Mouse (Mus musculus): ENCODE results near the gene Slc52a3. TPM values are rescaled to one million over a fixed set of nuclear protein-coding genes. Genes with fewer than 3 reads are reported as not detected.

Gene Slc52a3
- polyA plus RNA-seq, 1 experiment = 2.1 TPM

DNA sequence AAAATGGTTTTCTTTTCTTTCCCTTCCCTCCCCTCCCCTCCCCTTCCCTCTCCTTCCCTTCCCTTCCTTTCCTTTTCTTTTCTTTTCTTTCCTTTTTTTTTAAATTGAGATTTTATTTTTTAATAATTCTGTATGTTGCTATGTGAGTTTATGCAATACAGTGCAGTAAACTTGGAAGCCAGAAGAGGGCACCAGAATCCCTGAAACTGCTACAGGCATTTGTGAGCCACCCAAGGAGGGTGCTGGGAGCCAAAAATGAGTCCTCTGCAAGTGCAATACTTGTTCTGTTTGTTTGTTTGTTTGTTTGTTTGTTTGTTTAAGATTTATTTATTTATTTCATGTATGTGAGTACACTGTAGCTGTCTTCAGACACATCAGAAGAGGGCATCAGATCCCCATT, 25.7 kb downstream of the Slc52a3 start:
- Histone ChIP-seq H3K4me3 (ENCODE audit: extremely low read depth, insufficient read depth, insufficient read length) (no peak overlapping the region), H3K4me1 (ENCODE audit: control insufficient read depth, insufficient read depth, insufficient read length) (no peaks in the 10 kb centered on the region), H3K36me3 (ENCODE audit: control insufficient read depth, insufficient read depth, low read length) (no peaks in the 10 kb centered on the region), H3K27me3 (ENCODE audit: control insufficient read depth, insufficient read depth, low read length) (no peaks in the 10 kb centered on the region), H3K27ac (ENCODE audit: insufficient read depth, low read length) (no peak overlapping the region)
- no peak for TF ChIP-seq POLR2A (IDR thresholded peaks at IDR 0.05; ENCODE audit: low read depth, low read length)
- no peak for DNase-seq (ENCODE audit: low read depth in 1 of 2, low spot score in 2 of 2)

DNA sequence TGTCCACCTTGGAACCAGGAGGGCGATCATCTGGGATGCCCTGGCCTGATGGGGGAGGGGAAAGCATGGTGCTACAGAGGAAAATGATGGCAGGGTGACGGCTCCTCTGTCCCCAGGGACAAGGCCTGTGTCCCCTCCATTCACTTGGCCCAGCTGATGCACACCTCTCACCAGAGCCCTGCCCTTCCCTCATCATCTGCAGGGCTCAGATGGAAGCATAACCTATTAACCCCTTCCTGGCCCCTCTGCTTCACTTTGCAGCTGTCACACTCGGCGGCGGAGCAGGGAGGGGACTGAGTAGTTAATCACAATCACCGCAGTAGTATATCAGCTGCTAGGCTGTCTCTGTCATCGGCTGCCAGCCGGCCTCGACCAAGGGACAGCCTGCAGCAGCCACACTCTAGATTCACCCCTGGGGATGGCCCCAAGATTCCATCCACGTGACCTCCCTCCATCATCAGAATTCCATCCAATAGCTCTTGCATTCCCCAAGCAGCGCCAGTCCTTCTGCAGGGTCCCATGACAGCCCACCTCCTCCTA, 28.6 kb downstream of the Slc52a3 start:
- H3K27me3 ChIP-seq (ENCODE audit: control insufficient read depth, insufficient read depth, low read length) = peaks cover 3% of the 10 kb centered on the region; the same call in 1 of the 2 replicates
- TF ChIP-seq POLR2A (IDR thresholded peaks at IDR 0.05; ENCODE audit: low read depth, low read length) (no peak), CTCF (IDR thresholded peaks at IDR 0.05; ENCODE audit: extremely low read depth, insufficient read depth, insufficient read length, insufficient replicate concordance) (no peak)
- no peak overlapping the region for H3K4me3 ChIP-seq (ENCODE audit: extremely low read depth, insufficient read depth, insufficient read length)
- H3K27ac ChIP-seq (ENCODE audit: insufficient read depth, low read length) = no peak overlapping the region
- no peaks in the 10 kb centered on the region for H3K4me1 ChIP-seq (ENCODE audit: control insufficient read depth, insufficient read depth, insufficient read length)
- H3K36me3 ChIP-seq (ENCODE audit: control insufficient read depth, insufficient read depth, low read length) = no peaks in the 10 kb centered on the region
- DNase-seq (ENCODE audit: low read depth in 1 of 2, low spot score in 2 of 2) = no peak
- 68% methylated on average over 11 of the region's 11 CpGs for whole genome bisulfite sequencing

DNA sequence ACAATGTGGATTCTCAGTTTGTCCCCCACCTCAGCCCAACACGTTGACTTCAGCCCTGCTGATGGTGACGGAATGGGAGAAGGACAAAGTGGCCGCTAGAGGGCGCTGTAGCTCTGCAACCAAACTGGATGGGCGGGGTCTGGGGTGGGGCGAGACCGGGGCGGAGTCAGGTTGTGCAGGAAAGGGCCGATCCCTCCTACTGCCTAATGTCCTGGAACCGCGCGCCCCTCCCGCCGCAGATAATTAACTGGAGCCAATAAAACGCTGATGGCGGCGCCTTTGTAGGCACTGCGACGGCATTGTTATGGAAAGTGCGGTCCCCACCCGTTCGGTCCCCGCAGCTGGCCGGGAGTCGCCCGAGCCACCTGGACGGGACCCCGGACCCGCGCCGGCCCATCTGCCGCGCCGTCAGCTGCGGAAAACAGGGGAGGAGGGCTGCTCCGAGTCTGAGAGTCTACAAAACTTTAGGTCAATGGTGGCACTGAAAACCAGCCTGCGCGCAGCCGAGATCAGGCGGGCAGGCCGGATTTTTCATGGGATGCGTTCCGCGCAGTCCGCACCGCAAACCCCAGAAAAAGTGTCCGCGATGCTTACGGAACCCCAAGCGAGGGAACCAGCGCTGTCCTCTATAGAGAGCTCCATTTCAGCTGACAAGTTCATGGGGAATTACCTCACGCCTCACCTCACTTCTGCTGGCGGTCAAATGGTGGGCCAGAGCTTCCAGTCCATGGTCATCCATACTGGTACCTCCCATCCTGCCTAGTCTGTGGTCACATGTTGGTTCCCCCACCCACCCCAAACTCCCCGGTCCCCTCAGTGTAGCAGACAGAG, 33.2 kb downstream of the Slc52a3 start:
- H3K27me3 ChIP-seq (ENCODE audit: control insufficient read depth, insufficient read depth, low read length) = peaks cover 5% of the 10 kb centered on the region; the same call in 1 of the 2 replicates
- WGBS = 3% methylated on average over 54 of the region's 54 CpGs
- H3K4me1 ChIP-seq (ENCODE audit: control insufficient read depth, insufficient read depth, insufficient read length) = no peaks in the 10 kb centered on the region
- DNase-seq (ENCODE audit: low read depth in 1 of 2, low spot score in 2 of 2) = peak; percentile 70 to 75
- peak overlapping the region; percentile 67 for H3K4me3 ChIP-seq (ENCODE audit: extremely low read depth, insufficient read depth, insufficient read length)
- no peak overlapping the region for H3K27ac ChIP-seq (ENCODE audit: insufficient read depth, low read length)
- no peak for TF ChIP-seq POLR2A (IDR thresholded peaks at IDR 0.05; ENCODE audit: low read depth, low read length)
- TF ChIP-seq CTCF (IDR thresholded peaks at IDR 0.05; ENCODE audit: extremely low read depth, insufficient read depth, insufficient read length, insufficient replicate concordance) = peak; percentile 88
- no peaks in the 10 kb centered on the region for H3K36me3 ChIP-seq (ENCODE audit: control insufficient read depth, insufficient read depth, low read length)

DNA sequence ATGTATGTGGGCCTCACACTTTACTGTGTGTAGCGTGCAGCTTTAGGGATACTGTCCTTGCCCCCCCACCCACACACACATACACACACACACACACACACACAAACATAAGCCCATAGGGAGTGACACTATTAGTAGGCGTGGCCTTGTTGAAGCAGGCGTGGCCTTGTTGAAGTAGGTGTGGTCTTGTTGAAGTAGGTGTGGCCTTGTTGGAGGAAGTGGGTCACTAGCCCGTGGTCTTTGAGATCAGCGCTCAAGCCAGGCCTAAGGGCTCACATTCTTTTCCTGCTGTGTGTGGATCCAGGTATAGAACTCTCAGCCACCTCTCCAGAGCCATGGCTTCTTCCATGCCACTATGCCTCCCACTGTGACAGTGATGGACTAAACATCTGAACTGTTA, 34.7 kb downstream of the Slc52a3 start:
- WGBS = 69% methylated on average over 5 of the region's 5 CpGs
- Histone ChIP-seq H3K4me3 (ENCODE audit: extremely low read depth, insufficient read depth, insufficient read length) (no peak overlapping the region), H3K4me1 (ENCODE audit: control insufficient read depth, insufficient read depth, insufficient read length) (no peaks in the 10 kb centered on the region), H3K27me3 (ENCODE audit: control insufficient read depth, insufficient read depth, low read length) (peaks cover 5% of the 10 kb centered on the region; the same call in 1 of the 2 replicates), H3K36me3 (ENCODE audit: control insufficient read depth, insufficient read depth, low read length) (no peaks in the 10 kb centered on the region), H3K27ac (ENCODE audit: insufficient read depth, low read length) (no peak overlapping the region)
- TF ChIP-seq POLR2A (IDR thresholded peaks at IDR 0.05; ENCODE audit: low read depth, low read length) (no peak), CTCF (IDR thresholded peaks at IDR 0.05; ENCODE audit: extremely low read depth, insufficient read depth, insufficient read length, insufficient replicate concordance) (no peak)
- DNase-seq (ENCODE audit: low read depth in 1 of 2, low spot score in 2 of 2) = no peak

GRCm38 (mm10) chr2:152040101-152040500, 43.8 kb downstream of the Slc52a3 start:
- Histone ChIP-seq H3K36me3 (ENCODE audit: control insufficient read depth, insufficient read depth, low read length) (no peaks in the 10 kb centered on the region), H3K4me1 (ENCODE audit: control insufficient read depth, insufficient read depth, insufficient read length) (no peaks in the 10 kb centered on the region), H3K27me3 (ENCODE audit: control insufficient read depth, insufficient read depth, low read length) (peaks cover 2% of the 10 kb centered on the region; the same call in 1 of the 2 replicates), H3K27ac (ENCODE audit: insufficient read depth, low read length) (no peak overlapping the region), H3K4me3 (ENCODE audit: extremely low read depth, insufficient read depth, insufficient read length) (no peak overlapping the region)
- TF ChIP-seq POLR2A (IDR thresholded peaks at IDR 0.05; ENCODE audit: low read depth, low read length) (no peak), CTCF (IDR thresholded peaks at IDR 0.05; ENCODE audit: extremely low read depth, insufficient read depth, insufficient read length, insufficient replicate concordance) (no peak)
- DNase-seq (ENCODE audit: low read depth in 1 of 2, low spot score in 2 of 2) = no peak

DNA sequence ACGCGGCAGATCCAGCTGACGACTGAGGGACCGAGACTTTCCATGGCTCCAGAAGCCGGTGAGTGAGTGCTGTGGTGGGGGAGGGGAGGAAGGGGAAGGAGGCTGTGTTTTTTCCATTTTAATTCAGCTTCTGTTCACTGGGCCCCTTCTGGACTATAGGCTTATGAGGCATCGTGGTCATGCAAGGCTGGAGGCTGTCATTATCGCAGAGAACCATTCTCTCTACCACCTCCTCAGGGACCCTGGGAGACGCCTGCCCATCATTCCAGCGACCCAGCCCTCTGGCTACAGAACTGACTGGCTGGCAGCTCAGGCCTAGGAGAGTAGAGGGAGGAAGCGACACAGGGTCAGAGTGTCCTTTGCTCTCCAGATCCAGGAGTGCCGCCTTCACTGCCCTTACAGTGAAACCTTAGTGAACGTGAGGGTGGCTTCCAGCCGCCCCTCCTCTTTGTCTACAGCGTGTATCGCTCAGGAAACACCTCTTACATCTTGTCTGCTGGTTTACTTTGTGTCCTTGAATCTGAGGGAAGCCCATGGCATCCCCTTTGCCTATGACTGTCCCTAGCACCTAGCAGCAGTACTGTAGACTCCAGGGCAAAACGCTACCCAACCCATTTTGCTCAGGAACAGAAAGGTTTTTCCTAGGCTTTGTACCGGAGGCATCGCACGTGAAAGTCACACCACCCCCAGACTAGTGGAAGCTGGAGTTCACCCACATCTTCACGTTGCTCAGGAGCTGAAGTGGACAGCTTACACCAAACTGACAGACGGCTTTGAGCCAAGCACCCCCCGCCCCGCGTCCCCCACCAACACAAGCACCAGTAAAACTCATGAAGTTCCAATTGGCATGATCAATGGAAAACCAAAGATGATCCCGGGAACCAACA, 51.0 kb downstream of the Slc52a3 start:
- peaks cover 3% of the 10 kb centered on the region; the same call in 1 of the 2 replicates for H3K4me1 ChIP-seq (ENCODE audit: control insufficient read depth, insufficient read depth, insufficient read length)
- WGBS = 15% methylated on average over 25 of the region's 25 CpGs
- H3K27ac ChIP-seq (ENCODE audit: insufficient read depth, low read length) = no peak overlapping the region
- H3K4me3 ChIP-seq (ENCODE audit: extremely low read depth, insufficient read depth, insufficient read length) = no peak overlapping the region
- H3K27me3 ChIP-seq (ENCODE audit: control insufficient read depth, insufficient read depth, low read length) = peaks cover 23% of the 10 kb centered on the region
- TF ChIP-seq POLR2A (IDR thresholded peaks at IDR 0.05; ENCODE audit: low read depth, low read length) = no peak
- no peak for TF ChIP-seq CTCF (IDR thresholded peaks at IDR 0.05; ENCODE audit: extremely low read depth, insufficient read depth, insufficient read length, insufficient replicate concordance)
- H3K36me3 ChIP-seq (ENCODE audit: control insufficient read depth, insufficient read depth, low read length) = no peaks in the 10 kb centered on the region
- no peak for DNase-seq (ENCODE audit: low read depth in 1 of 2, low spot score in 2 of 2)
